Mouse (Mus musculus) lung, postnatal 0 days (tissue): ENCODE measurements at regions not wholly inside any gene's neighbourhood (a gene's known extent, or its start where the extent isn't known, plus 50 kb on each side); places are given as distances from the start of the nearest gene placed in this dataset.

ENCODE experiments used
- CTCF ChIP-seq: IDR thresholded peaks from 2 replicates; pipeline ENCODE4 v1.5.1; 2016; ENCODE audit warnings: antibody characterized with exemption, mild to moderate bottlenecking
- EP300 ChIP-seq: IDR thresholded peaks from 2 replicates; pipeline ENCODE4 v1.6.1; 2016; ENCODE audit warnings: antibody characterized with exemption, mild to moderate bottlenecking, control low read depth

DNA sequence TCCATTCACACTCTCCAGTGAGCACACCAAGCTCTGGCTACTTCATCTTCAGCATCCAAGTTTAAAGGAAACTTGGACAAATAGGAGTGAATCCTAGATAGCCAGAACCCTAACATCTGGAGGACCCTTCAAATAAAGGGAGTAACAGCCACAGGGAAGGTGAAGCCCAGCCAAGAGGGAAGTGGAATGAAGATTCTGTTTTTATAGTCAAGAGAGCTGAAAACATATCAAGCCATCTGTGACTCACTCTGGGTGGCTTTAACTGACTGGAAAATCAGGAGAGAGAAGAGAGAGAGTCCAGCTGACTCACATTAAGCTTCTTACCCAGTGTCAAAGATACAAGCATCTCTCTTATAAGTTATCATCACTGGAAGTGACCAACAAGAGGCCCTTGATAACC, 169.6 kb upstream of the Trib2 start:
- no peak for TF ChIP-seq CTCF
- no peak for TF ChIP-seq EP300
